Mouse (Mus musculus): Measurements from ENCODE around the gene Olfr24. TPM values are rescaled to one million over a fixed set of nuclear protein-coding genes. Genes with fewer than 3 reads are reported as not detected.

Olfr24 gene
- total RNA-seq (2023) = not detected

GRCm38 (mm10) chr9:18763896-18764295 is at the start of gene Olfr24:
Gene Olfr24 (minus strand): TSS chr9:18763996.

Other genes with a start within 250 kb of the Olfr24 start
- gene Muc16, start 89.5 kb downstream of the Olfr24 start, total RNA-seq (2023) = not detected
- gene Olfr828, start 55.5 kb upstream of the Olfr24 start, total RNA-seq (2023) = not detected
- not detected for gene Olfr829, start 90.9 kb upstream of the Olfr24 start, total RNA-seq (2023)
- gene Olfr830, start 110.7 kb upstream of the Olfr24 start, total RNA-seq (2023) = not detected
- not detected for gene Olfr832, start 173.1 kb upstream of the Olfr24 start, total RNA-seq (2023)
- gene Olfr834, start 224.0 kb upstream of the Olfr24 start, total RNA-seq (2023) = not detected

Data from neutrophil, adult 83 days (primary cell).